Mouse (Mus musculus): ENCODE data around the gene Fam149b. TPM values are rescaled to one million over a fixed set of nuclear protein-coding genes. Genes with fewer than 3 reads are reported as not detected.

The Fam149b gene
- polyA plus RNA-seq (2021; fragmentation: Nextera tagmentation): 6.5 and 8.9 TPM in 2 replicates
- long read RNA-seq, experiment 1, full-length matches to known transcripts: 2 of 17 reads
- long read RNA-seq, experiment 1, partial matches to known transcripts: 6 of 17 reads
- long read RNA-seq, experiment 1, other reads (novel, unspliced or antisense): 9 of 17 reads
- long read RNA-seq, experiment 2, partial matches to known transcripts: 7 of 12 reads
- long read RNA-seq, experiment 2, other reads (novel, unspliced or antisense): 5 of 12 reads

DNA sequence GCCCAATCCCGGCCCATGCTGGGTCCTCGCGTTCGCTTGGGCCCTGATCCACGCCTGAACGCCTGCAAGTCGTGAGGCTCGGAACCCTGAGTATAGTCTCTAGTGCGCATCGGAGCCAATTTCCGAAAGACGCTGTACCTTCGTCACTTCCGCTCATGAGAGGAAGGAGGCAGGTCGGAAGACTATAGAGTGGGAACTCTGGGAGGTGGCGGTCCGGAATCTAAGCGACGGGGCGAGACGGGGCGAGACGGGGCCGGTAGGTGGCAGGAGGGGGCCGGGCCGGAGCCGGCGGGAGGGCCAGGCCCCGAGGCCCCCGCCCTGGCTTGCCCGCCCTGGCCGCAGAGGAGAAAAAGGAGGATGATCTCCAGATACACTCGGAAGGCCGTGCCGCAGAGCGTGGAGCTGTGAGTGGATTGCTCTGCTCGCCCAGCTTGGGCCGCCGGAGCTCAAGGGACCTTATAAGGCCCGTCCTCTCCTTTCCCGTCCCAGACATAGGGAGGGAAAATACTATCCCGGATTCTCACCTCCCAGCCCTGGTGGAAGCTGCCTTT is at the start of gene Fam149b, which contains the start of gene Ecd:
Fam149b (plus strand) TSS at position 172 of the 551 bp plus-strand sequence.
Ecd (minus strand) TSS at position 131 of the 551 bp plus-strand sequence.

DNA sequence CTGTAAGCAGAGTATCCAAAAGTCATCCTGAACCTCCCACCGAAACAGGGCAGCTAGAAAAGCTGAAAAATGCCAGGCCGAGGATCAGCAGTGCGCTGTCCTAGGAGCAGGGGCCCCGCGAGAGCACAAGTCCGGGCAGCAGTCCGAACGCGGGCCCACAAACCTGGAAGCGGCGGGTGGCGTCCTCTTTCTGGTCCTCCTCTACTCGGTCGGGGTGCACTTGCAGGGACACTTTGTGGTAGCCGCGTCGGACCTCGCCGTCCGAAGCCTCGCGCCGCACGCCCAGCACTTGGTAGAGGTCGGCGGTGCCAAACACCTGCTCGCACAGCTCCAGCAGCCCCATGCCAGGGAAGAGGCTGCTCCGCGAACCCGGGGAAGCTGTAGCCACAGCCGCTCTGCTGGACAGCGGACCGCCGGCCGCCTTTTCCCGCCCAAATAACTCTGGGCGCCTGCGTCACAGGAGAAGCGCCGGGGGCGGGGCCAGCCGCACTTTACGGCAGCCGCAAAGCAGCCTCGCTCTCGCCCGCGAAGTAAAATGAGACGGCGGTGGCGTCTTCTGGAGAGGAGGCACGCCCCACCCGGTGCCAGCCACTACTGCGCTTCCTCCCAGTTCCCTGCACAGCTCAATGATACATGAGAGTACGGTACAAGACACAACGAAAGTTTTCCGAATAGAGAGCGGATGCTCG is 40.6 kb downstream of the Fam149b start, which contains the start of gene Dnajc9:
Dnajc9 (minus strand) TSS at position 470 of the 689 bp plus-strand sequence.

DNA sequence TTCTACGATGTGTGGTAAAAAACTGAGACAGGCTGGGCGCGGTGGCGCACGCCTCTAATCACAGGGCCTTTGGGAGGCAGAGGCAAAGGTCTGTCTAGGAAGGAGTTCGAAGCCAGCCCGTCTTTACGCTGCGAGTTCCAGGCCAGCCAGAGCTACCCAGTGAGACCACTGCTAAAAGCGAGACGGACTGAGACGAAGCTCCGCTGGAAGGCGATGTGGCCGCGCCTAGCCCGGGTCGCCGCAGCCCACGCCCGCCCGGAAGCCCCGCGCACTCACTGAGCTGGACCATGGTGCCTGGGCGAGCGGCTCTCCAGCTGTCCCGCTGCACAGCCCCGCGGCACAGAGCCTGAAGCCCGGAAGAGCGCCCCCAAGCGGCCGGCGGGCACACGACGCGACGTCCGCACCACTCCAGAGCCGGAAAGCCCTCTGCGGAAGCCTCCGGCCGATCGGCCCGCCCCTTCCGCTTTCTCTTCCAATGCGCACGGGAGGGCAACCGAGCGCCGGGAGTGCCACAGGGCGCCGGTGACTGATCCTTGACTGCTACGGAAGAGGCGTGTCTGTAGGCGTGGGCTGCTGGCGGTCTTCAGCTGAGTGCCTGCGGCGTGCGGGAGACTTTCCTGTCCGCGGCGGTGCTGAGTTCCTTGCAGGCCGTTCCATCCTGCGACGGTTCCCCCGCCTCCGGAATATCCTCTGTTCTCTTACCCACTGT is 45.4 kb downstream of the Fam149b start, which contains the start of gene Mrps16:
Mrps16 (minus strand) TSS at position 430 of the 709 bp plus-strand sequence.

Other genes starting within 250 kb of the Fam149b start
- 11.6 and 14.1 TPM in 2 replicates for gene Saysd1, start 209.6 kb upstream of the Fam149b start, polyA plus RNA-seq (2021; fragmentation: Nextera tagmentation)
- 0.11 and 0.18 TPM in 2 replicates for gene Kcnk5, start 166.4 kb upstream of the Fam149b start, polyA plus RNA-seq (2021; fragmentation: Nextera tagmentation)
- gene Kcnk16, start 79.0 kb upstream of the Fam149b start, polyA plus RNA-seq (2021; fragmentation: Nextera tagmentation): not detected in 2 replicates
- gene Nudt13, start 53.5 kb upstream of the Fam149b start, polyA plus RNA-seq (2021; fragmentation: Nextera tagmentation): 8.6 and 8.7 TPM in 2 replicates
- 25.4 and 31.0 TPM in 2 replicates for gene Ecd, start within 50 bp of the Fam149b start, polyA plus RNA-seq (2021; fragmentation: Nextera tagmentation)
- 32.6 and 36.5 TPM in 2 replicates for gene Dnajc9, start 40.7 kb downstream of the Fam149b start, polyA plus RNA-seq (2021; fragmentation: Nextera tagmentation)
- gene Mrps16, start 45.5 kb downstream of the Fam149b start, polyA plus RNA-seq (2021; fragmentation: Nextera tagmentation): 83.7 and 104 TPM in 2 replicates
- 0.93 and 1.6 TPM in 2 replicates for gene Cfap70, start 104.1 kb downstream of the Fam149b start, polyA plus RNA-seq (2021; fragmentation: Nextera tagmentation)
- gene Anxa7, start 132.0 kb downstream of the Fam149b start, polyA plus RNA-seq (2021; fragmentation: Nextera tagmentation): 42.5 and 51.7 TPM in 2 replicates
- 0.11 TPM in 1 of 2 replicates, not detected in the other for gene Mss51, start 148.7 kb downstream of the Fam149b start, polyA plus RNA-seq (2021; fragmentation: Nextera tagmentation)
- 32.3 and 37.2 TPM in 2 replicates for gene Ppp3cb, start 198.4 kb downstream of the Fam149b start, polyA plus RNA-seq (2021; fragmentation: Nextera tagmentation)